Mouse (Mus musculus): ENCODE measurements around the gene Cd96. TPM values are rescaled to one million over a fixed set of nuclear protein-coding genes. Genes with fewer than 3 reads are reported as not detected.

Cd96 gene
- polyA plus RNA-seq (2012; rRNA removed): 0.04 and 0.09 TPM in 2 replicates

GRCm38 (mm10) chr16:46120020-46120419 is at the start of gene Cd96:
TSS of gene Cd96 (minus strand) at chr16:46120251.

GRCm38 (mm10) chr16:46154832-46155231 is 34.8 kb upstream of the Cd96 start, which contains the start of gene Gm4737:
TSS of gene Gm4737 (minus strand) at chr16:46155077.

GRCm38 (mm10) chr16:46010153-46010905 is 109.7 kb downstream of the Cd96 start, which contains the start of gene Plcxd2:
TSS of gene Plcxd2 (minus strand) at chr16:46010218.

Other genes starting within 250 kb of the Cd96 start
- gene Phldb2, start 166.7 kb downstream of the Cd96 start, polyA plus RNA-seq (2012; rRNA removed): 10.9 and 16.2 TPM in 2 replicates
- gene Plcxd2, start 110.0 kb downstream of the Cd96 start, polyA plus RNA-seq (2012; rRNA removed): 9.1 and 11.1 TPM in 2 replicates
- gene Gm4737, start 34.8 kb upstream of the Cd96 start, polyA plus RNA-seq (2012; rRNA removed): 4.2 and 5.9 TPM in 2 replicates